Mouse (Mus musculus): Measurements from ENCODE around the gene Acvr2b. TPM values are rescaled to one million over a fixed set of nuclear protein-coding genes. Genes with fewer than 3 reads are reported as not detected.

Gene Acvr2b
- polyA plus RNA-seq, 1 experiment from 2014 or later = 23.1 TPM

DNA sequence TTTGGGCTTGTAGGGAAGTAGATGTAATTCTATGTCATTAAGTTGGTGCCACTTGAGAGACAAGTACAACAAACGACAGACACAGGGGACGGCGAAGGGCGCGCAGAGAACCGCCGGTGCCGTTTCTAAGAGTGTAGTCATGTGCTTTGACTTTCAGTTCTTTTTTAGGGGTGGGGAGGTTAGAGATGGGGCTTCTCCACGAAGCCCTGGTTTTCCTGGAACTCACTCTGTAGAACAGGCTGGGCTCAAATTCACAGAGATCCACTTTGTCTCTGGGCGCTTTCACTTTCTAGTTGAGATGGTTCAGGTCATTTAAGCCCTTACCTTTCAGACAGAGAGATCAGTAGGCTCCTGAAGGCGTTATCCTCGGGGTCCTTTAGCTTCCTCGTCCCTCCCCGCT lies 54.0 kb downstream of the Acvr2b start:
- WGBS = 94% methylated on average over 14 of the region's 14 CpGs
- Histone ChIP-seq H3K9me3 (no peaks in the 10 kb centered on the region), H3K27ac (no peak overlapping the region), H3K4me1 (no peaks in the 10 kb centered on the region), H3K9ac (no peak overlapping the region), H3K36me3 (peaks cover 71% of the 10 kb centered on the region), H3K4me2 (replicated peaks) (no peak overlapping the region), H3K4me3 (no peak overlapping the region), H3K27me3 (no peaks in the 10 kb centered on the region)
- ATAC-seq (ENCODE audit: low FRiP score, low read depth) = no peak

DNA sequence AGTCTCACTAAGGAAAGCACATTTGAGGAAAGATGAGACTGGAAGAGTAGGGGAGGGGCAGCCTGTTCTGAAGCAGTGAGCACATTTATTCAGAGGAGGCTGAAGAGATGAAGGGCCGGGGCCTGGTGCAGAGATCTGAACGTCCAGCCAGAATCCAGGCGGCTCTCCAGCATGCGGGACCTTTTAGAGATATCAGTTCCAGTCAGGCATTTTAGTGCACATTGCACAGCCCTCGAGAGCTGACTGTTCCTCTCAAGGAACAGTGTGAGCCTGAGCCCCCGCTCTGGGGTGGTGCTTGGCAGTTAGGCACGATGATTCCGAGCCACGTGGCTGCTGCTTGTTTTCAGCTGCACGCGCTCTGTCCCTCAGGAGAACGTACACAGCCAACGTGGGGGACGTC lies 55.2 kb downstream of the Acvr2b start:
- H3K9me3 ChIP-seq = no peaks in the 10 kb centered on the region
- H3K4me3 ChIP-seq = no peak overlapping the region
- no peaks in the 10 kb centered on the region for H3K4me1 ChIP-seq
- WGBS = 89% methylated on average over 14 of the region's 14 CpGs
- H3K27me3 ChIP-seq = no peaks in the 10 kb centered on the region
- H3K27ac ChIP-seq = no peak overlapping the region
- H3K36me3 ChIP-seq = peaks cover 69% of the 10 kb centered on the region
- H3K4me2 ChIP-seq (replicated peaks) = no peak overlapping the region
- no peak overlapping the region for H3K9ac ChIP-seq
- ATAC-seq (ENCODE audit: low FRiP score, low read depth) = no peak

GRCm38 (mm10) chr9:119460410-119460809 lies 58.5 kb downstream of the Acvr2b start:
- Histone ChIP-seq H3K4me2 (replicated peaks) (no peak overlapping the region), H3K4me3 (no peak overlapping the region), H3K4me1 (no peaks in the 10 kb centered on the region), H3K36me3 (peaks cover 82% of the 10 kb centered on the region), H3K9me3 (no peaks in the 10 kb centered on the region), H3K9ac (no peak overlapping the region), H3K27ac (no peak overlapping the region), H3K27me3 (no peaks in the 10 kb centered on the region)
- 50% methylated on average over 8 of the region's 8 CpGs for WGBS
- ATAC-seq (ENCODE audit: low FRiP score, low read depth) = no peak

DNA sequence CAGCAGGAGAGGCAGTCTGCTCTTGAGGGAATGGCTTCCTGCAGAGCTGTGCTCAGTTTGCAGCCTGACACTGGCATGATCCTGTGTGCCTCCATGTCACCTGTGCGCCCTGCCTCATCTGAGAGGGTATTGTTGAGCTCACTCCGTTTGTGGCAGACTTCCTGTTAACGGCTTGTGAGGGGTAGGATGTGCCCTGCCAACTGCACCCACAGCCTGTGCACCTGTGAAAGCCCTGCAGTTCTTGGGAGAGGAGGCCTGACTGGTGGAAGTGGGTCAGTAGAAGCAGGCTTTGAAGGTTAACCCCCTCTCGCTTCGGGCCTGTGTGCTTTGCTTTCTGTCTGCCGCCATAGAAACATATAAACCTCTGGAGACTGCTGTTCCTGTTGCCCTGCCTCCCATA lies 63.1 kb downstream of the Acvr2b start:
- Histone ChIP-seq H3K36me3 (peaks cover 80% of the 10 kb centered on the region), H3K4me1 (no peaks in the 10 kb centered on the region), H3K27me3 (no peaks in the 10 kb centered on the region), H3K4me3 (no peak overlapping the region), H3K9me3 (no peaks in the 10 kb centered on the region), H3K4me2 (replicated peaks) (no peak overlapping the region), H3K27ac (no peak overlapping the region), H3K9ac (no peak overlapping the region)
- no peak for ATAC-seq (ENCODE audit: low FRiP score, low read depth)
- WGBS = 86% methylated on average over 6 of the region's 6 CpGs

DNA sequence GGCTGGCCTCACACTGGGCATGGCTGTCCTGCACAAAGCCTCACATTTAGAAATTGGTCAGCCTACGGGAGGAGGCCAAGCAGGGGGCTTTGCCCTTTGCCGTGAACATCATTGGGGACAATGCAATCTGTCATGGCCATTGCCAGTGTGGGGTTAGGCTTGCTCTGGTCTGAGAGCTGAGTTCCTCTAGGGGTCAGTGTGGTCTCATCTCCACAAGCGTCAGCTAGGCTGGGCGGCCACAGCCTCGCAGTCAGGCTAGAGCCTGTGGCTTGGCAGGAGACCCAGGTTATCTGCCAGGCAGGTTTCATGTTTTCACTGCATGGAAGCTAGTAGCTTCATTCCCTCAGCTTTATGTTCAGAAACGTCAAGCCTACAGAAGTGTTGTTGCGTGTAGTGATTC lies 63.7 kb downstream of the Acvr2b start:
- no peaks in the 10 kb centered on the region for H3K9me3 ChIP-seq
- H3K27ac ChIP-seq = no peak overlapping the region
- H3K36me3 ChIP-seq = peaks cover 82% of the 10 kb centered on the region
- H3K4me2 ChIP-seq (replicated peaks) = no peak overlapping the region
- no peaks in the 10 kb centered on the region for H3K27me3 ChIP-seq
- no peak for ATAC-seq (ENCODE audit: low FRiP score, low read depth)
- no peaks in the 10 kb centered on the region for H3K4me1 ChIP-seq
- H3K9ac ChIP-seq = no peak overlapping the region
- 78% methylated on average over 7 of the region's 7 CpGs for WGBS
- H3K4me3 ChIP-seq = no peak overlapping the region

- ATAC-seq (ENCODE audit: low FRiP score, low read depth) = no peak
- no peak overlapping the region for H3K27ac ChIP-seq
- H3K4me1 ChIP-seq = no peaks in the 10 kb centered on the region
- no peaks in the 10 kb centered on the region for H3K9me3 ChIP-seq
- H3K4me3 ChIP-seq = no peak overlapping the region
- H3K4me2 ChIP-seq (replicated peaks) = no peak overlapping the region
- H3K27me3 ChIP-seq = no peaks in the 10 kb centered on the region
- peaks cover 43% of the 10 kb centered on the region for H3K36me3 ChIP-seq
- no peak overlapping the region for H3K9ac ChIP-seq
- 67% methylated on average over 8 of the region's 8 CpGs for WGBS
These were observed 67.9 kb downstream of the Acvr2b start for GRCm38 (mm10) chr9:119469691-119470353.

GRCm38 (mm10) chr9:119472412-119472918 lies 70.5 kb downstream of the Acvr2b start:
- Histone ChIP-seq H3K4me3 (no peak overlapping the region), H3K27ac (no peak overlapping the region), H3K4me2 (replicated peaks) (no peak overlapping the region), H3K9ac (no peak overlapping the region), H3K4me1 (no peaks in the 10 kb centered on the region), H3K9me3 (no peaks in the 10 kb centered on the region), H3K27me3 (no peaks in the 10 kb centered on the region), H3K36me3 (peaks cover 20% of the 10 kb centered on the region)
- WGBS = 82% methylated on average over 11 of the region's 11 CpGs
- ATAC-seq (ENCODE audit: low FRiP score, low read depth) = no peak

- H3K27me3 ChIP-seq = no peaks in the 10 kb centered on the region
- no peak overlapping the region for H3K4me2 ChIP-seq (replicated peaks)
- no peaks in the 10 kb centered on the region for H3K4me1 ChIP-seq
- 90% methylated on average over 1 of the region's 1 CpGs for WGBS
- no peak for ATAC-seq (ENCODE audit: low FRiP score, low read depth)
- no peak overlapping the region for H3K27ac ChIP-seq
- H3K36me3 ChIP-seq = peaks cover 14% of the 10 kb centered on the region
- no peak overlapping the region for H3K4me3 ChIP-seq
- H3K9ac ChIP-seq = no peak overlapping the region
- H3K9me3 ChIP-seq = no peaks in the 10 kb centered on the region
These were observed 71.1 kb downstream of the Acvr2b start for GRCm38 (mm10) chr9:119473011-119473410.

DNA sequence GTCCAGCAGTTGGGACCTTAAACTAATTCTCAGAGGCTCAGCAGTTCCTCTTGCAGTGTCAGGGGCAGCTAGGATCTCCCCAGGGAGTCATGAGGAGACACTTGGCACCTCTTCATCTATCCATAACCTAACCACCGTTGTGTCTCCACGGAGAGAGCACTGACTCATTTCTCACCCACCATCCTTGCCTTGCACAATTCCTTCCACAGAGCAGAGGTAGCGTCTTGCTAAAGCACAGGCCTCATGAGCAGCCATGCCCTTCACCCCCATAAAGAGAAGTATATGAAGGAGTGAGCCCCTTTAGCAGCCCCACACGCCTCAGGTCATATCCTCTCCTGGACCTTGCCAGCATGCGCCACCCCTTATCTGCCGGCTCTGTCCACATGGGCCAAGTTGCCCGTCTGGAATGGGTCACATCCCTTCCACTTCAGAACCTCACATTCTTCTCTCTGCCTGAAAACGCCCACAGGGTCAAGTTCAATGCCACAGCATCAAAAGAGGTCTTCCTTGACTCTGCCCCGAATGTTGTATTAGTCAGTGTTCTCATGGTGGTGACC lies 71.8 kb downstream of the Acvr2b start:
- Histone ChIP-seq H3K27ac (no peak overlapping the region), H3K27me3 (no peaks in the 10 kb centered on the region), H3K9me3 (no peaks in the 10 kb centered on the region), H3K36me3 (peaks cover 10% of the 10 kb centered on the region), H3K4me2 (replicated peaks) (no peak overlapping the region), H3K9ac (no peak overlapping the region), H3K4me3 (no peak overlapping the region), H3K4me1 (no peaks in the 10 kb centered on the region)
- WGBS = 84% methylated on average over 9 of the region's 9 CpGs
- ATAC-seq (ENCODE audit: low FRiP score, low read depth) = no peak

DNA sequence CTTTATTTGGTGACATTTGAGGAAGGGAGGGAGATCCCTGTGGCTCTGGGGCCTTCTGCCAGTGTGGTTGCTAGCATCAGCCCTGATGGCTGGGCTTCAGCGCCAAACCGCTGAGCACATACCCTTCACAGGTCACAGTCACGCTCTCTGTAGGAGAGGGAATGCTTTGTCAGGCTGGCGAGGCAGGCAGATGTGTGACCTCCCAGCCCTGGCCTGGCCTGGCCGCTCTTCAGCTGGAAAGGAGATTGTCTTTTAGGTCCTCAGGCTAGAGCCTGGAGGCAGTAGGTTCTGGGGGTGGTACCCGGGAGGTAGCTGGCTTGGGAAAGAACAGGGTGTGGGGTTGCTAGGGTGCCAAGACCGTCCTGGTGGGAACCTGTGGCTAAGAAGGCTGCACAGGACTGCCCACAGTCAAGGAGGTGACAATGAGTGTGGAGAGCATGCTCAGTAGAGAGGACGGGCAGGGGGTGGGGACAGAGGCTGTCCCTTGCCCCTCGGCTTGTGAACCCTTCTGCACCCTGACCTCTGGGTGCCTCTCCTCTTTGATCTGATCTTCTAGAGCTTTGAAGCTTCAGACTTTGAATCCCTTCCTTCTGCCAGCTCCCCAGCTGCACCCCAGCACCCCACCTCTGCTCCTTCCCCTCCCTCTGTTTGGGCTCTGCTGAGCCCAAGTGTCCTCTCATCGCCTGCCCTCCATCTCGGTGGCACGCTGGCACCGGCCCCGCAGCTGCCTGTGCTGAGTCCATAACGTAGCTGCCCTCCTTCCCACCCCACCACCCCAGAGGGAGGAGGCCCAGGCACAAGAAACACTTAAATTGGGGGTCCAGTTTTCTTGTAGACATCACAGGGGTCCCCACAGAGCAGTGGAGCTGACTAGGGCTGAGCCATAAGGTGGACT lies 73.0 kb downstream of the Acvr2b start:
- peaks cover 5% of the 10 kb centered on the region for H3K36me3 ChIP-seq
- WGBS = 54% methylated on average over 15 of the region's 15 CpGs
- ATAC-seq (ENCODE audit: low FRiP score, low read depth) = no peak

GRCm38 (mm10) chr9:119477754-119478153 lies 75.8 kb downstream of the Acvr2b start:
- Histone ChIP-seq H3K27me3 (no peaks in the 10 kb centered on the region), H3K4me2 (replicated peaks) (no peak overlapping the region), H3K9me3 (no peaks in the 10 kb centered on the region), H3K27ac (no peak overlapping the region), H3K9ac (peak overlapping the region; percentile 25; the same call in 1 of the 2 replicates), H3K4me1 (no peaks in the 10 kb centered on the region), H3K4me3 (no peak overlapping the region), H3K36me3 (no peaks in the 10 kb centered on the region; the same call in 1 of the 2 replicates)
- peak; percentile 12; the same call in 1 of the 2 replicates for ATAC-seq (ENCODE audit: low FRiP score, low read depth)
- WGBS = 17% methylated on average over 6 of the region's 6 CpGs

More for the DNA sequence above, 73.0 kb downstream of the Acvr2b start:
- H3K4me3 ChIP-seq = no peak overlapping the region
- no peak overlapping the region for H3K9ac ChIP-seq
- H3K9me3 ChIP-seq = no peaks in the 10 kb centered on the region
- no peak overlapping the region for H3K4me2 ChIP-seq (replicated peaks)
- H3K4me1 ChIP-seq = no peaks in the 10 kb centered on the region
- no peaks in the 10 kb centered on the region for H3K27me3 ChIP-seq
- no peak overlapping the region for H3K27ac ChIP-seq

- ATAC-seq (ENCODE audit: low FRiP score, low read depth) = no peak
- WGBS = 75% methylated on average over 11 of the region's 11 CpGs
- Histone ChIP-seq H3K9me3 (no peaks in the 10 kb centered on the region), H3K9ac (no peak overlapping the region), H3K36me3 (no peaks in the 10 kb centered on the region; the same call in 1 of the 2 replicates), H3K4me1 (no peaks in the 10 kb centered on the region), H3K27ac (no peak overlapping the region), H3K4me2 (replicated peaks) (no peak overlapping the region), H3K4me3 (no peak overlapping the region), H3K27me3 (no peaks in the 10 kb centered on the region)
These were observed 76.4 kb downstream of the Acvr2b start for GRCm38 (mm10) chr9:119478345-119478744.

Data from limb, embryonic 13.5 days (tissue).